Mouse (Mus musculus): ENCODE results near the gene Syt5. TPM values are rescaled to one million over a fixed set of nuclear protein-coding genes. Genes with fewer than 3 reads are reported as not detected.

Syt5 gene
- total RNA-seq, 4 experiments from 2014 or later = 5.7 to 10.0 (median 8.6) TPM

DNA sequence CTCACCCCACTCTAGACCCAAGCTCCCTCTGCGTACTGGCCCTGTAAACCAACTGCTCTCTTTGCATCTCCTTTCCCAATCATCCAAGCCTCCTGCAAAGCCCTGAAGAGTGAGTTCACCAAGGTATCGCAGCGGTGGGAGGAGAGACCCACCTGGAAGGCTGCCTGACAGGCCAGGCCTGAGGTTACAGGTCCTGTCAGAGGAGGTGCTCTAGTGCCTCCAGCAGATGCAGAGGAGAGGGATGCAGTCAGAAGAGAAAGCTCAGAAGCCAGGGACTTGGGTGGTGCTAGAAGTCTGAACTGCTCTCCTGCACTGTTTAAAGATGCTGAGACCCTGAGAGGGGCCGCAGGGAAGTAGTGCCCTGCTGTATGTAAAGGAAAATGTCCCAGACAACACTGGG, 48.3 kb downstream of the Syt5 start:
- no peak for DNase-seq

DNA sequence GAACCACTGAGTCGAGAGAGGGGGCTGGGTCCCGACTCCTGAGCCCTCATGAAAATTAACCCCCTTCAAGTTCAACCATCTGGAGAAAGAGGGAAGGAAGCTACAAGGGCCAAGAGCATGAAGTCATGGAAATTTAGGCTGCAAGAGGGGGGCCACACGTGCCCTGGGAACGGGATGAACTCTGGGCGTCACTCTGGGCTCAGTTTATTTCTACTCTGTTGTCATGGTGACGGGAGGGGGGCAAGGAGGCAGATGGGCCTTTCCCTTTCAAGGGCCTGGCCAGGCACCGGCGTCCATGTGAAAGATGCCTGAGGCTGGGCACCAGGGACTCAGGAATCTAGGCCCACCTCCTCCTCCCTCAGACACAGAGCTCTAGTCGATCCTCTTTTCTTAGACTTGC, 49.1 kb downstream of the Syt5 start:
- DNase-seq = peak; percentile 67

DNA sequence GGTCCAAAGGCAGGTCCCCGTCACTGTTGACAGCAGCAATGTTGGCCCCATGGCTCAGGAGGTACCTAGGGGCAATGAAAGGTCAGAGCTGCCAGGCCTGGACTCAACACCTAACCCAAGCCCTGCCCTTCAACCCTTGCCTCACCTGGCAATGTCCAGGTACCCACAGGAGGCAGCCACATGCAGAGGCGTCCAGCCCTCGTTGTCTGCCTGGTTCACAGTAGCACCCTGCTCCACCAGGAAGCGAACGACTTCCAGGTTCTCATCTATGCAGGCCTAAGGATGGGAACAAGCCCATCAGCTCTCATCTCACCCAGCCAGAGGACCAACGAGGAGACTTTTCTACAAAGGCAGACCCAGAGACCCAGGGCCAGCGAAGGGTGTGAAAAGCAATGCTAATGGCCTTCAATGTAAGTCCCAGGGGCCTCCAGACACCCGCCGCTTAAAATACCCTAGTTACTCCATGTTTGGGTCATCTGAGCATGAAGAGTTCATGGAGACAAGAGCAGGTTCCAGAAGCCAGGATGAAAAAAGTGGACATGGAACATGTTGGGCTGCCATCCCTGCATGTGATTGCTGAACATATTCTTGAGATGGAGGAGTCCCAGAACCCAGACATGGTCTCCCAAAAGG, 50.0 kb downstream of the Syt5 start:
- DNase-seq = no peak

DNA sequence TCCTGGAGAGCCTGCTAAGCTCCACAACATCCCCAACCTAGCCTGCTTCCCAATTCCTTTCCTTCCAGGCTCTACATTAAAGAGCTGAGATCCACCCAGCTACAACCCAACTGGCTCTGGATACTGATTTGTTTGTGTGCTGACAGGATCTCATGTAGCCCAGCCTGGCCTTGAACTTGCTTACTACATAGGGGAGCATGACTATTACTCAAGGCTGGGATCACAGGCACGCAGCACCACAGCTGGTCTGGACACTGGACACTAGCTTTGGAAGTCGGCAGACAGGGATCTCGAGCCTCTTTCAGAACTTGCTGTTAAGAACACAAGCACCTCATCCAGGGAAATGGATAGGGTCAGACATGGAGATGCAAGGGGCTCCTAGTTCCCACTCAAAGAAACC, 50.9 kb downstream of the Syt5 start:
- DNase-seq = peak; percentile 52

DNA sequence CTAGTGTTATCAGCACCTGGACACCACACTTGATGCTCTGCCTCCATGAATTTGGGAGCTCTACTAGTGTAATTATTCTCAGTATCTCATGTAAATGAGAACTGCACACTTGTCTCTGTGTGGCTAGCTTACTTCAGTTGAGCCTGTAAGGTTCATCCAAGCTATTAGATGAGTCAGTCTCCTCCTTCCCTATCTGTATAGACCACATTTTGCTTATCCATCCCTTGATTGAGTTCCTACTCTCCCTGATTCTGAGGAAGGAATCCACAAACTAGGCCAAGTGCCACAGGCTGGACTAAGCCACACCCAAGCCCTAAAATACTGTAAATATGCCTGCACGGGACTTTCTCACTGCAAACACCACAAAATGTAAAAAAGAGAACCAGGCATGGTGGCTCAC, 53.4 kb downstream of the Syt5 start:
- DNase-seq = no peak

DNA sequence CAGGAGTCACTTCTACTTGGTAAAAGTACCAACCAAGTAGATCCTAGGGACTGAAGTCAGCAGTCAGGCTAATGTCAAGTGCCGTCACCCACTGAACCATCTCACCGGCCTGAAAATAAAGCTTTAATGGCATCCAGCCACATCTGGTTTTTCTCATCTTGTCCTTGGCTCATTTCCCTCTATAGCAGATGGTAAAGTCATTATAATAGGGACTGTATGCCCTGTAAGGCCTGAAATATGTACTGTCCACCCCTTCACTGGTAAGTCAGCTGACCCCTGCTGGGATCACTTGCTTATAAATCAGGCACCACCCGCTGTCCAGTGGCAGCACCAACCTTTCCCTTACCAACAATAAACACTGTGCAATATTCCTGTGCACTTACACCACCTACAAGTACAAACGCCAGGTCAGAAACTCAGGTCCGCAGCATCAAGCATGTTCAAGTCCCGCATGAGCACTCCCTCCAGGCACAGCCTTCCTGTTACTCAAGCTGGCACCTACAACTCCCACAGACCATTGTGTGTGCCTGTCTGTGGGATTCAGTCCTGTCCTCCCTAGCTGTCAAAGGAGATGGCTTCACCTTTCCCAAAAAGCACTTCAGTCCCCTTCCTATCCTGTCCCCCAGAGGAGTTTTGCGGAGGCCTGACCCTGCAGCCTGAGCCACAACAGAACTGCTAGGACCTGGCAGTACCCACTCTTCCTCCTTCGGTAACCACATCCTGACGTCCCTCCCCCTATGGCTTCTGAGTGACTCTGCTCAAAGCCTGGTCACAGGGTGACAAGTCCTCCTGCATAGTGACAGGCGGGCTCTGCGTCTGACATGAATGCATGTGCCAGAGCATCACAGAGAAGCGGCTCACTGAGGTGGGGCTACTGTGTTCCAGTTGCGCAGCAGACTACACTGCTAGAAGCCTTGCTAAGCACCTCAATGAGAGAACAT, 54.8 kb downstream of the Syt5 start:
- DNase-seq = no peak

DNA sequence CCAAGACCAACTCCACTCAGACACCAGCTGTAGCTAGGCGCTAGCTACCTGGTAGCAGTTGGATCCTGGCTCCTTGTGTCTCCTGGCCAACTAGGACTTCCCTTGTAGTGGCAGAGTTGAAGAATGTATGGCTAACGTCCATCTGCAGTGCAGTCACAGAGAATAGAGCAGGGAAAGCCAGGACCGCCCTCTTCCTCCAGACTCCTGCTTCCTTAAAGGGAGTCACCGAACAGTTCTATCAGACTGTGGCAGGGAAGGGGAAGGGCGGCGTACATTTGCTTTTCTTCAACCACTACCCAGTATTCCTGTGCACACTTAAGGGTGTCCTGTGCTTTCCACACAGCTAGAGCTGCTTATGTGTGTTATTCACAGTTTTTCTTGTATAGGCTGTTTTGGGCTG, 56.0 kb downstream of the Syt5 start:
- DNase-seq = no peak

Small RNAs within 50 kb of the gene (microRNA-seq; reads per million reads assigned to microRNA genes)
- gene Gm23577 = 0 reads per million in 2 experiments

Other genes with a start within 250 kb of the Syt5 start
- gene Ncr1, start 209.8 kb downstream of the Syt5 start, total RNA-seq (2022) = under 1 TPM; 0.25 to 0.44 (median 0.33) TPM
- gene Gp6, start 149.8 kb downstream of the Syt5 start, total RNA-seq (2022) = under 1 TPM in 3 of 4 experiments, not detected in 1; 0.08 to 0.17 (median 0.09) TPM
- 10 to 100 TPM; 16.7 to 21.4 (median 18.1) TPM for gene Rdh13, start 101.9 kb downstream of the Syt5 start, total RNA-seq (2022)
- gene Eps8l1, start 86.9 kb downstream of the Syt5 start, total RNA-seq (2022) = 1 to 10 TPM; 2.0 to 6.7 (median 3.9) TPM
- gene Ppp1r12c, start 45.9 kb downstream of the Syt5 start, total RNA-seq (2022) = 100 to 1,000 TPM in 3 of 4 experiments, 10 to 100 TPM in 1; 76.7 to 152 (median 113) TPM
- 1 to 10 TPM in 2 of 4 experiments, under 1 TPM in 2; 0.46 to 1.5 (median 1.1) TPM for gene Tnnt1, start 31.2 kb downstream of the Syt5 start, total RNA-seq (2022)
- gene Tnni3, start 23.3 kb downstream of the Syt5 start, total RNA-seq (2022) = 1 to 10 TPM; 1.3 to 3.1 (median 2.5) TPM
- 1 to 10 TPM in 2 of 4 experiments, under 1 TPM in 2; 0.64 to 1.2 (median 1.0) TPM for gene Dnaaf3, start 15.1 kb downstream of the Syt5 start, total RNA-seq (2022)
- not detected for gene Ptprh, start 56.5 kb upstream of the Syt5 start, total RNA-seq (2022)
- 10 to 100 TPM in 2 of 4 experiments, 1 to 10 TPM in 2; 6.6 to 14.2 (median 9.5) TPM for gene Tmem86b, start 83.9 kb upstream of the Syt5 start, total RNA-seq (2022)
- gene Ppp6r1, start 111.5 kb upstream of the Syt5 start, total RNA-seq (2022) = 100 to 1,000 TPM in 1 of 4 experiments, 10 to 100 TPM in 3; 97.9 to 103 (median 98.5) TPM
- gene Hspbp1, start 137.5 kb upstream of the Syt5 start, total RNA-seq (2022) = 10 to 100 TPM; 43.1 to 66.5 (median 50.5) TPM
- gene Brsk1, start 143.1 kb upstream of the Syt5 start, total RNA-seq (2022) = 1 to 10 TPM; 4.2 to 8.0 (median 7.4) TPM
- 1 to 10 TPM in 1 of 4 experiments, under 1 TPM in 3; 0.49 to 1.1 (median 0.73) TPM for gene Tmem150b, start 177.7 kb upstream of the Syt5 start, total RNA-seq (2022)
- gene Kmt5c, start 192.6 kb upstream of the Syt5 start, total RNA-seq (2022) = 10 to 100 TPM; 31.0 to 59.8 (median 43.8) TPM
- gene Cox6b2, start 205.6 kb upstream of the Syt5 start, total RNA-seq (2022) = 10 to 100 TPM in 1 of 4 experiments, 1 to 10 TPM in 3; 5.1 to 10.3 (median 9.1) TPM
- gene Fam71e2, start 223.8 kb upstream of the Syt5 start, total RNA-seq (2022) = not detected
- under 1 TPM; 0.28 to 0.37 (median 0.32) TPM for gene Il11, start 235.3 kb upstream of the Syt5 start, total RNA-seq (2022)
- gene Tmem190, start 235.4 kb upstream of the Syt5 start, total RNA-seq (2022) = not detected
- gene Tmem238, start 242.1 kb upstream of the Syt5 start, total RNA-seq (2022) = 10 to 100 TPM in 2 of 4 experiments, 1 to 10 TPM in 2; 7.2 to 11.8 (median 10.1) TPM
- gene Rpl28, start 245.3 kb upstream of the Syt5 start, total RNA-seq (2022) = 100 to 1,000 TPM; 593 to 922 (median 693) TPM